Mouse (Mus musculus): ENCODE measurements around the gene Rbm8a. TPM values are rescaled to one million over a fixed set of nuclear protein-coding genes. Genes with fewer than 3 reads are reported as not detected.
A peak's percentile ranks its signal among the peaks of the same experiment; 100 is the strongest.
"Not testable (repeated sequence)": the region's sequence is repeated elsewhere in the genome, so short reads cannot be mapped to it uniquely, and the experiment has no call there.

Rbm8a gene
- polyA plus RNA-seq, 1 experiment from 2014 or later = 176 TPM

- H3K9ac ChIP-seq (replicated peaks) = no peak overlapping the region
- no peaks in the 10 kb centered on the region for H3K27me3 ChIP-seq
- no peaks in the 10 kb centered on the region for H3K9me3 ChIP-seq
- no peak for ATAC-seq (ENCODE audit: insufficient number of reproducible peaks, insufficient read depth, low FRiP score, low TSS enrichment, low read depth)
- H3K4me1 ChIP-seq (replicated peaks) = 0 out of 2 replicates have a peak, but pooled peaks cover 4% of the 10 kb centered on the region
- WGBS = 80% methylated on average over 3 of the region's 3 CpGs
- no peak overlapping the region for H3K4me3 ChIP-seq (replicated peaks)
- no peak overlapping the region for H3K27ac ChIP-seq
- peaks cover 32% of the 10 kb centered on the region for H3K36me3 ChIP-seq
- H3K4me2 ChIP-seq = no peak overlapping the region
Measured at GRCm38 (mm10) chr3:96647365-96647764, 17.6 kb downstream of the Rbm8a start.

DNA sequence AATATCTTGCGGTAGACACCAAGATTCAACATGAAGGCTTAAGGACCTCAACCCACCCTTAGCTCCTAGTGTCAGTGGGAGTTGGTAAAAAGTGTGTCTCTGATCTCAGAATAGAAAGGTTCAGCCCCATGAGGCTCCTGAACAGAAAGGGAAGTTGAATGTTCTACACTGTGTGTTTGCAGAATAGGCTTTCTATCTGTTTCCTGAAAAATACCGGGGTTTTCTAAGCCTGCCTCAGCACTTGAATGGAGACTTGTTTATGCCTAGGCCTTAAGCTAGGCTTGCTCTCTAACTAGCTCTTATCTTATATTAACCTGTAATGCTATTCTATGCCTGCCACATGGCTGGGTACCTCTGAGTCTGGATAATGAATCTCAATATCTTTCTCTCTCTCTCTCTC is 31.2 kb downstream of the Rbm8a start:
- ATAC-seq (ENCODE audit: insufficient number of reproducible peaks, insufficient read depth, low FRiP score, low TSS enrichment, low read depth) = no peak
- H3K4me2 ChIP-seq = no peak overlapping the region
- H3K9ac ChIP-seq (replicated peaks) = no peak overlapping the region
- peaks cover 9% of the 10 kb centered on the region; the same call in 1 of the 2 replicates for H3K36me3 ChIP-seq
- H3K27ac ChIP-seq = no peak overlapping the region
- 83% methylated on average over 2 of the region's 2 CpGs for WGBS
- peaks cover 12% of the 10 kb centered on the region for H3K4me1 ChIP-seq (replicated peaks)
- no peak overlapping the region for H3K4me3 ChIP-seq (replicated peaks)
- no peaks in the 10 kb centered on the region for H3K27me3 ChIP-seq
- no peaks in the 10 kb centered on the region for H3K9me3 ChIP-seq

DNA sequence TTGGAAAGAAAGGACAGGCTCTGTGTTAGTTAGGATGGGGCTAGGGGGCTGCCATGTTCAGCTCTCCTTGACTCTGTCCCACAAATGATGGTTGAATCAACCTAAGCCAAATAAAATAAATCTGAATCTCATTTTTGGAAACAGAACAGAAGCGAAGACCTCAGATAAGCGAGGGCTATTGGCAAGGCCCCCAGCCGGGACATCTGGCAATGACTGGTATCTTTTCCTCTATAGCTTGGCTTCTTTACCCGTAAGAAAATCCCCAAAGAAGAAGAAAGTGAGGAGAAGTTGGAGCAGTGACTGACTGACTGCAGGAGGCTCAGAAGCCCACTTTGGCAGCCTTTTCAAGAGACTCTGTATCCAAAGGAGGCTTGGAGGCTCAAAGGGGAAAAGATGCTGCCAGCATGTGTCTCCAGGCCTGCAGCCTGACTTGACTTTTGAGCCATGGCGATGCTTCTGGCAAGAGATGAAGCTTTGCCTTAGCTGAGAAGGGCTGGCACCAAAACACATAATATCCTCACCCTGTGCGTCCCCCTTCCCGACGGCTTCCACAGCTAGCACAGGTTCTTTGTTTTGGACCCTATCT is 33.1 kb downstream of the Rbm8a start:
- Histone ChIP-seq H3K27ac (peak overlapping the region; percentile 86), H3K4me3 (replicated peaks) (peak overlapping the region; percentile 31), H3K36me3 (no peaks in the 10 kb centered on the region), H3K27me3 (no peaks in the 10 kb centered on the region), H3K4me2 (peak overlapping the region; percentile 59), H3K9me3 (no peaks in the 10 kb centered on the region), H3K4me1 (replicated peaks) (peaks cover 12% of the 10 kb centered on the region), H3K9ac (replicated peaks) (peak overlapping the region; percentile 31; the same call in 1 of the 2 replicates)
- 45% methylated on average over 8 of the region's 8 CpGs for WGBS
- ATAC-seq (ENCODE audit: insufficient number of reproducible peaks, insufficient read depth, low FRiP score, low TSS enrichment, low read depth) = no peak

DNA sequence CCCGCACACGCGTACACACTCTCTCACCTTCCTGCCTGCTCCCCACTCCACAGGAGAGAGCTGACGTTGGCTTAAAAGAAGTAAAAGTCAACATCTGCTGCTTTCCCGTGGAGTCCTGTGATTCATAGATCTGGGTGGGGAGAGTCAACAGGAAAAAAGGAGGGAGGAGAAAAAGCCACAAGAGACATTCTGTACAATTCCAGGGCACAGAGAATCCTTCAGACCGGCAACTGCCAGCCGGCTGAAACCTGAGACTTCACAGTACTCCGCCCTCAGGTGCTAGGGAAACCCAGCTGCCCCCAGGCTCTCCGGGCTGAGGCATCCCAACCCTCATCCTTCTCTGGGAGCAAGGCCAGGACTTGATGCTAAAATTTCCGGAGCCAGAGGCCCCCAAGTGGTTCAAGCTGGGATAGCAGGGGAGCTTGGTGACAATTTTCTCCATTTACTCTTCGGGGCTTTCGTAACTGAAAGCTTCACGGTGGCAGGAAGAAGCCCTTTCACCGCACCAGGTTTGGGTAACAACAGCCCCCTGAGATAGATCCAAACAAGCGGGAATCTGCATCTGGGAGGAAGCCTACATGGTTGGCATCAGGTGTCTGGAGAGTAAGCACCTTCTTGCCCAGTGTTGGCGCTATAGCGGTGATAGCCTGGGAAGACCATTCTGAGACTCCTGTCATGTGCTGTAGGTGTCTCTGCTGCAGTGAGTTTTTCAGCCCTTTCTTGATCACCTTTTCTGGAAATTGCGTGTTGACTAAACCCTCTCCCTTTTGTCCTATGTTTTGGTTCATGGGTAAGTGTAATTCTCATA is 33.9 kb downstream of the Rbm8a start:
- Histone ChIP-seq H3K4me2 (peak overlapping the region; percentile 59), H3K9me3 (no peaks in the 10 kb centered on the region), H3K4me3 (replicated peaks) (peak overlapping the region; percentile 31), H3K4me1 (replicated peaks) (peaks cover 12% of the 10 kb centered on the region), H3K27me3 (no peaks in the 10 kb centered on the region), H3K36me3 (no peaks in the 10 kb centered on the region), H3K9ac (replicated peaks) (peak overlapping the region; percentile 31; the same call in 1 of the 2 replicates), H3K27ac (peak overlapping the region; percentile 86)
- peak; percentile 92 for ATAC-seq (ENCODE audit: insufficient number of reproducible peaks, insufficient read depth, low FRiP score, low TSS enrichment, low read depth)
- WGBS = 7% methylated on average over 17 of the region's 18 CpGs

DNA sequence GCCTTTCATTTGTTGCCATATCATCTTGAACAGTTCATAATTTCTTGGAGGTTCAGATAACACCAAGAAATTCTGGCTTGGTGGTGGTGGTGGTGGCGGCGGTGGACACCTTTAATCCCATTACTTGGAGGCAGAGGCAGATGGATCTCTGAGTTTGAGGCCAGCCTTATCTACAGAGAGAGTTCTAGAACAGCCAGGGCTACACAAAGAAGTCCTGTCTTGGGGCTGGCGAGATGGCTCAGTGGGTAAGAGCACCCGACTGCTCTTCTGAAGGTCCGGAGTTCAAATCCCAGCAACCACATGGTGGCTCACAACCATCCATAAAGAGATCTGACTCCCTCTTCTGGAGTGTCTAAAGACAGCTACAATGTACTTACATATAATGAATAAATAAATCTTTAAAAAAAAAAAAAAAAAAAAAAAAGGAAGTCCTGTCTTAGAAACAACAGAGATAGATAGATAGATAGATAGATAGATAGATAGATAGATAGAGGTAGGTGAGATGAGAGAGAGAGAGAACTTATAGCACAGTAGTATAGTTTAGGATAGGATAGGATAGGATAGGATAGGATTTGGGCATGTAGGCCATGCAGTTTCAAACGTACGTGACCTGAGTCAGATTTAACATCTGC is 36.1 kb downstream of the Rbm8a start:
- H3K4me1 ChIP-seq (replicated peaks) = peaks cover 20% of the 10 kb centered on the region
- not testable (repeated sequence) for H3K27me3 ChIP-seq; H3K9me3 ChIP-seq; ATAC-seq (ENCODE audit: insufficient number of reproducible peaks, insufficient read depth, low FRiP score, low TSS enrichment, low read depth); H3K27ac ChIP-seq; H3K4me2 ChIP-seq; H3K36me3 ChIP-seq; H3K9ac ChIP-seq (replicated peaks); H3K4me3 ChIP-seq (replicated peaks)
- 88% methylated on average over 7 of the region's 7 CpGs for WGBS

DNA sequence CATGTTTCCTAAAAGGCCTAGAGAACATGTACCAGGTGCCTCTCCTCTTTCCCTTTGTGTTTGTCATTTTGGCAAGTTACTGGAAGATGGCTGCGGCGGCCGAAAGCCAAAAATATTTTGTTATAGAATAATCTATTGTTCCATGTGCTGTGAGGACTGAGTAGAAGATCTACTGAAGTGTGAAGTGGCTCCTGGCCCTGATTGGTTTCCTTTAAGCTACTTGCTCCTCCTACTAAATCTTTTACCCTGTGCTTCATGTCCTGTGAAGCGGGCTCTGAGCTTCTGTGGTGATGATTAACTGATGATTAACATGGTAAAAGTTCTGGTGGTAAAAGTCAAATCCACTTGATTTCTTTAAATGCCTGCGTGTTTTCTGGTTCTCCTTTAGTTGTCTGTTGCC is 37.2 kb downstream of the Rbm8a start:
- H3K9ac ChIP-seq (replicated peaks) = no peak overlapping the region
- 92% methylated on average over 5 of the region's 5 CpGs for WGBS
- no peak overlapping the region for H3K27ac ChIP-seq

DNA sequence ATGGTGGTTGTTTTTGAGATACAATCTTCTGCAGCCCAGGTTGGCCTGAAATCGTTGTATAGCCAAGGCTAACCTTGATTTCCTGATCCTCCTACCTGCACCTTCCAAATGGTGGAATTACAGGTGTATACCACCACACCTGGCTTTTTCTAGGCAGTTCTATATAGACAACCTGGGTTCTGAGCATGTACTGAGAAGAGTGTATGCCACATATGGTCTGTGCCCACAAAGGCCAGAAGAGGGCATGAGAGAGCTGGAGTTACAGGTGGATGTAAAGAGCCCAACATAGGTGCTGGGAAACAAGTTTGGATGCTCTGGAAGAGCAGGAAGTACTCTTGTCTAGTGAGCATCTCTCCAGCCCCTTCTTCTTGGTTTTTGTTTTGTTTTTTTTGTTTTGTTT is 37.6 kb downstream of the Rbm8a start:
- H3K9ac ChIP-seq (replicated peaks) = no peak overlapping the region
- H3K9me3 ChIP-seq = no peaks in the 10 kb centered on the region
- H3K27ac ChIP-seq = no peak overlapping the region
- ATAC-seq (ENCODE audit: insufficient number of reproducible peaks, insufficient read depth, low FRiP score, low TSS enrichment, low read depth) = no peak
- no peak overlapping the region for H3K4me3 ChIP-seq (replicated peaks)
- 42% methylated on average over 1 of the region's 1 CpGs for WGBS
- H3K27me3 ChIP-seq = peaks cover 16% of the 10 kb centered on the region
- H3K4me1 ChIP-seq (replicated peaks) = peaks cover 20% of the 10 kb centered on the region
- H3K36me3 ChIP-seq = no peaks in the 10 kb centered on the region
- no peak overlapping the region for H3K4me2 ChIP-seq

More for the DNA sequence above, 37.2 kb downstream of the Rbm8a start:
- no peak for ATAC-seq (ENCODE audit: insufficient number of reproducible peaks, insufficient read depth, low FRiP score, low TSS enrichment, low read depth)
- no peak overlapping the region for H3K4me3 ChIP-seq (replicated peaks)
- H3K9me3 ChIP-seq = no peaks in the 10 kb centered on the region
- H3K4me1 ChIP-seq (replicated peaks) = peaks cover 20% of the 10 kb centered on the region
- H3K36me3 ChIP-seq = no peaks in the 10 kb centered on the region
- H3K27me3 ChIP-seq = peaks cover 16% of the 10 kb centered on the region
- H3K4me2 ChIP-seq = no peak overlapping the region

- Histone ChIP-seq H3K27ac (no peak overlapping the region), H3K4me2 (no peak overlapping the region), H3K4me1 (replicated peaks) (peaks cover 14% of the 10 kb centered on the region; the same call in 1 of the 2 replicates), H3K9ac (replicated peaks) (no peak overlapping the region), H3K27me3 (peaks cover 16% of the 10 kb centered on the region), H3K36me3 (no peaks in the 10 kb centered on the region), H3K4me3 (replicated peaks) (no peak overlapping the region), H3K9me3 (no peaks in the 10 kb centered on the region)
- no peak for ATAC-seq (ENCODE audit: insufficient number of reproducible peaks, insufficient read depth, low FRiP score, low TSS enrichment, low read depth)
- WGBS = 90% methylated on average over 5 of the region's 5 CpGs
Measured at GRCm38 (mm10) chr3:96668424-96669067, 38.8 kb downstream of the Rbm8a start.

DNA sequence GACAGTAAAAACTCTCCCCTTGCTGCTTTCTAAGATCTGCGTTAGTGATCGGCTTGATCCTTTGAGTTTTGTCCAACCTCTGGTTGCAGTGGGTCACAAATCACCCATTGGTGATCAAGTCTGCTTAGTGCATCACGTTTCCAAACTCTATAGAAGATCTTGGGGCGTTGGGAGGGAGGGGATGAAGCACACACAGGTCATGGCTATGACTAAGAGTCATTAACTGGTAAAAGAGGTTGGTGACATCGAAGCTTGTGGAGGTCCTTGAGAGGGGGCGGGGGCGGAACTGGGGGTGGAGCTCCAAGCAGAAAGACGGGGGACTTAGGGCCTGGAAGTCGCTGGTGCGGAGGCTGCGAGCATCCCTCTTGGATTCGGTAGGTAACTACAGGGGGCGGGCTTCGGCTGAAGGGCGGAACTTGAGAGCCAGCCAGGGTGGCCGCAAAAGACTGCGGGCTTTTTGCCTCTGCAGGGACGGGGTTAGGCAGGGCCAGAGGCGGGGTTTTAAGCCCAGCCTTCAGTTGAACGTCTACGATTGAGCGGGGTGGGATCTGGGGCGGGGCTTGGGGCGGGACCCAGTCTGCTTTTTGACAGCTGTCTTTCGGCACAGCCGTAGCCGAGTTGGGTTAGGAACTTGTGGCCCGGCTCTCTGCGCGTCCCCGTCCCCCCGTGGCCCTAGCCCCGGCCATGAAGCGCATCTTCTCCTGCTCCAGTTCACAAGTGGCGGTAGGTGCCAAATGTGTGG is 40.2 kb downstream of the Rbm8a start, which contains the start of gene Ankrd35:
Gene Ankrd35, plus strand, starts transcription at position 405 of the 742 bp plus-strand sequence.
- Histone ChIP-seq H3K36me3 (no peaks in the 10 kb centered on the region), H3K27me3 (peaks cover 16% of the 10 kb centered on the region), H3K4me3 (replicated peaks) (peak within 1 kb of the TSS; percentile 38), H3K4me1 (replicated peaks) (peaks cover 16% of the 10 kb centered on the region), H3K9ac (replicated peaks) (no peak within 1 kb of the TSS), H3K9me3 (no peaks in the 10 kb centered on the region), H3K27ac (no peak within 1 kb of the TSS), H3K4me2 (peak within 1 kb of the TSS; percentile 68)
- WGBS = 6% methylated on average over 35 of the region's 35 CpGs
- peak; percentile 94 for ATAC-seq (ENCODE audit: insufficient number of reproducible peaks, insufficient read depth, low FRiP score, low TSS enrichment, low read depth)

GRCm38 (mm10) chr3:96671519-96671918 is 41.8 kb downstream of the Rbm8a start:
- no peak for ATAC-seq (ENCODE audit: insufficient number of reproducible peaks, insufficient read depth, low FRiP score, low TSS enrichment, low read depth)
- peaks cover 16% of the 10 kb centered on the region for H3K27me3 ChIP-seq
- H3K4me3 ChIP-seq (replicated peaks) = no peak overlapping the region
- H3K9me3 ChIP-seq = no peaks in the 10 kb centered on the region
- H3K36me3 ChIP-seq = no peaks in the 10 kb centered on the region
- H3K9ac ChIP-seq (replicated peaks) = no peak overlapping the region
- peaks cover 20% of the 10 kb centered on the region for H3K4me1 ChIP-seq (replicated peaks)
- no peak overlapping the region for H3K27ac ChIP-seq
- no peak overlapping the region for H3K4me2 ChIP-seq
- 92% methylated on average over 5 of the region's 5 CpGs for WGBS
